Mouse (Mus musculus) intestine, embryonic 16.5 days (tissue): ENCODE measurements around the gene Hddc3. TPM values are rescaled to one million over a fixed set of nuclear protein-coding genes. Genes with fewer than 3 reads are reported as not detected.

ENCODE experiments used
- ATAC-seq: fragments of 200-750 bp; cut with Nextera tagmentation; 2 replicates; pipeline ENCODE4 v1.8.0; 2017; ENCODE audit warnings: moderate TSS enrichment, moderate library complexity
- H3K27ac ChIP-seq: fragments of 300-500 bp; sonication (generic); 2 replicates; pipeline ENCODE4 v1.5.1; 2014; ENCODE audit warnings: mild to moderate bottlenecking, low read length
- H3K27me3 ChIP-seq: fragments of 300-500 bp; sonication (generic); replicated peaks from 2 replicates; pipeline ENCODE4 v1.6.1; 2014; ENCODE audit warnings: low read length, control low read depth, mixed read lengths; ENCODE audit not compliant: control insufficient read depth, insufficient read depth
- H3K36me3 ChIP-seq: fragments of 300-500 bp; sonication (generic); 2 replicates; pipeline ENCODE4 v1.6.1; 2014; ENCODE audit warnings: low read length, control low read depth; ENCODE audit not compliant: control insufficient read depth, insufficient read depth
- H3K4me1 ChIP-seq: fragments of 300-500 bp; sonication (generic); 2 replicates; pipeline ENCODE4 v1.6.1; 2014; ENCODE audit warnings: low read length, control low read depth, mixed read lengths; ENCODE audit not compliant: control insufficient read depth, insufficient read depth
- H3K4me2 ChIP-seq: fragments of 300-500 bp; sonication (generic); 2 replicates; pipeline ENCODE4 v1.6.1; 2014; ENCODE audit warnings: low read depth, low read length, control low read depth
- H3K4me3 ChIP-seq: fragments of 300-500 bp; sonication (generic); 2 replicates; pipeline ENCODE4 v1.5.1; 2014; ENCODE audit warnings: mild to moderate bottlenecking, low read length
- H3K9ac ChIP-seq: fragments of 300-500 bp; sonication (generic); 2 replicates; pipeline ENCODE4 v1.6.1; 2014; ENCODE audit warnings: low read depth, low read length
- H3K9me3 ChIP-seq: fragments of 300-500 bp; sonication (generic); 2 replicates; pipeline ENCODE4 v1.6.1; 2016; ENCODE audit warnings: low read length, control low read depth; ENCODE audit not compliant: control insufficient read depth
- WGBS: fragments of 180-500 bp; shearing (Covaris S2); extraction: QIAGEN DNeasy Blood & Tissue Kit; methylation state at CpG from one replicate; pipeline ENCODE4 v1.1.7; 2014; 5-methylcytosine and 5-hydroxymethylcytosine counted together
- polyA plus RNA-seq: library from polyadenylated mRNA; unstranded; fragments of >200 nt; fragmentation: Nextera tagmentation; extraction: Ambion mirVana; gene quantifications from 2 replicates; pipeline ENCODE4 v1.2.1, GENCODE M21; 2015

Hddc3 gene
- polyA plus RNA-seq, 1 experiment from 2014 or later, result 18.7 TPM

DNA sequence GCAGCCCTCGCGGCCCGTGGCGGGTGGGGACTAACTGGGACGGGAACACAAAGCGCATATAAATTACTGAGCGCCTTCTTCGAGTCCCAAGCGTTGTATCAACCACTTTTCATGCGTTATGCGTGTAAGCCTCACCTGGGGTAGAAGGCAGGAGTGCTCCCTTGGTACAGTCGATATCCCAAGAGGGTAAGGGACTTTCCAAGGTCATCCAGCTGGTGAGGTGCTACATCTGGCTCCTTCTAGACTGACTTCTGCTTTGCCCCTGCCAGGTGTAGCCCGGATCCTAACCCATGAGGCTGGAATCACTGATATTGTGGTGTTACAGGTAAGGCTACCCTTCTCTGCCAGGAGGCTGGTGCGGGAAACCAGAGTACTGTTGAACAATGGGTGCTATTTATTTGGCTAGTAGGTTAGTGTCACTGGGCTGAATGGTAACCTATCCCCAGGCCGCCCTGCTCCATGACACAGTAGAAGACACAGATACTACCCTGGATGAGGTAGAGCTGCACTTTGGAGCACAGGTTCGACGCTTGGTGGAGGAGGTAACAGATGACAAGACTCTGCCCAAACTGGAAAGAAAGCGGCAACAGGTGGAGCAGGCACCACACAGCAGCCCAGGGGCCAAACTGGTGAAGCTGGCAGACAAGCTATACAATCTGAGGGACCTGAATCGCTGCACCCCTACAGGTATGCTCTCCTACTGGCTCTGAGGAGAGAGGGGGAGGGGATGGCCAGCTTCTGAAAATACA, 540 bp downstream of the Hddc3 start:
- H3K4me2 ChIP-seq, result peak overlapping the region; percentile 88
- H3K9me3 ChIP-seq, result no peaks in the 10 kb centered on the region
- WGBS, result 25% methylated on average over 19 of the region's 19 CpGs
- peak overlapping the region; percentile 45; the same call in 1 of the 2 replicates for H3K27ac ChIP-seq
- H3K4me1 ChIP-seq, result peaks cover 21% of the 10 kb centered on the region
- ATAC-seq, result peak; percentile 4; the same call in 1 of the 2 replicates
- peak overlapping the region; percentile 89 for H3K9ac ChIP-seq
- 0 out of 2 replicates have a peak, but pooled peaks cover 2% of the 10 kb centered on the region for H3K36me3 ChIP-seq
- peak overlapping the region; percentile 65 for H3K4me3 ChIP-seq
- H3K27me3 ChIP-seq, result no peaks in the 10 kb centered on the region

DNA sequence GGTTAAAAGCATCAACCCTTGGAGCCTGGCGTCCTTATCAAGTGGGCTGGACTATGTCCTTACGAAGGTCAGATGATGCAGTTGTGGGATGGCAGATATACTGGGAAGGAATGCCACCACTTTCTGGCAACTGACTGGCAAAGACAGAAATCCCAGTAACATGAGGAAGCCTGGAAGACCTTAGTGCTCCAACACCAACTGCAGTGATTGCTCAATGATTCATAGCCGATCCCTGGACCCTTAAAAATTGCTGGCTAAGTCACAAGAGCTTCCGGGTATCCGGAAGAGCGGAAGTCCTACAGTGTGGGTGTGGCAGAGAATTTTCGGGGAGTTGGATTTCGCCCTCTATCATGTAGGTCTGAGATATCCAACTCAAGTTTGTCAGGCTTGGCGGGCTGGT, 3.3 kb downstream of the Hddc3 start:
- no peak overlapping the region for H3K4me2 ChIP-seq
- H3K9ac ChIP-seq, result no peak overlapping the region
- H3K27ac ChIP-seq, result no peak overlapping the region
- H3K36me3 ChIP-seq, result 0 out of 2 replicates have a peak, but pooled peaks cover 2% of the 10 kb centered on the region
- 95% methylated on average over 9 of the region's 9 CpGs for WGBS
- H3K4me1 ChIP-seq, result peaks cover 14% of the 10 kb centered on the region; the same call in 1 of the 2 replicates
- H3K27me3 ChIP-seq, result no peaks in the 10 kb centered on the region
- ATAC-seq, result no peak
- no peak overlapping the region for H3K4me3 ChIP-seq
- H3K9me3 ChIP-seq, result no peaks in the 10 kb centered on the region

DNA sequence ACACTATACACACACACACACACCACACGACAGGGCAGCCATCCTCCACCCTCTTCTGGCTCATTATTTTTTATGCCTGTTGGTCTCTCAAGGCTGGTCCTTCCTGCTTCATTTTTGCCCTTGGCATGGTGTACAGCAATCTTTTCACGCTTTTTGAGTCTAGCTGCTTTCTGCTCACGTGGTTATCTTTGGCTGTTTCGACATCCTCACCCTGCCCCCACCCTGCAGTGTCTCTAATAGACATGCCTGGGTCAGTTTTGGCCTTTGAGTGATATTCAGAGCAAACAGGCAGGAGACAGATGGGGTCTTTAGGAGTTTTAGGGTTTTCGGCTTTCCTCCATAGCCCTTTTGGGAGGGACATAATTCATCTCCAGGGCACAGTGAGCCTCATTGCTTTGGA, 3.9 kb downstream of the Hddc3 start:
- H3K4me2 ChIP-seq, result no peak overlapping the region
- no peaks in the 10 kb centered on the region for H3K27me3 ChIP-seq
- H3K9me3 ChIP-seq, result no peaks in the 10 kb centered on the region
- H3K4me3 ChIP-seq, result no peak overlapping the region
- H3K27ac ChIP-seq, result peak overlapping the region; percentile 68; the same call in 1 of the 2 replicates
- WGBS, result 80% methylated on average over 5 of the region's 5 CpGs
- ATAC-seq, result no peak
- H3K36me3 ChIP-seq, result 0 out of 2 replicates have a peak, but pooled peaks cover 2% of the 10 kb centered on the region
- no peak overlapping the region for H3K9ac ChIP-seq
- peaks cover 13% of the 10 kb centered on the region; the same call in 1 of the 2 replicates for H3K4me1 ChIP-seq

DNA sequence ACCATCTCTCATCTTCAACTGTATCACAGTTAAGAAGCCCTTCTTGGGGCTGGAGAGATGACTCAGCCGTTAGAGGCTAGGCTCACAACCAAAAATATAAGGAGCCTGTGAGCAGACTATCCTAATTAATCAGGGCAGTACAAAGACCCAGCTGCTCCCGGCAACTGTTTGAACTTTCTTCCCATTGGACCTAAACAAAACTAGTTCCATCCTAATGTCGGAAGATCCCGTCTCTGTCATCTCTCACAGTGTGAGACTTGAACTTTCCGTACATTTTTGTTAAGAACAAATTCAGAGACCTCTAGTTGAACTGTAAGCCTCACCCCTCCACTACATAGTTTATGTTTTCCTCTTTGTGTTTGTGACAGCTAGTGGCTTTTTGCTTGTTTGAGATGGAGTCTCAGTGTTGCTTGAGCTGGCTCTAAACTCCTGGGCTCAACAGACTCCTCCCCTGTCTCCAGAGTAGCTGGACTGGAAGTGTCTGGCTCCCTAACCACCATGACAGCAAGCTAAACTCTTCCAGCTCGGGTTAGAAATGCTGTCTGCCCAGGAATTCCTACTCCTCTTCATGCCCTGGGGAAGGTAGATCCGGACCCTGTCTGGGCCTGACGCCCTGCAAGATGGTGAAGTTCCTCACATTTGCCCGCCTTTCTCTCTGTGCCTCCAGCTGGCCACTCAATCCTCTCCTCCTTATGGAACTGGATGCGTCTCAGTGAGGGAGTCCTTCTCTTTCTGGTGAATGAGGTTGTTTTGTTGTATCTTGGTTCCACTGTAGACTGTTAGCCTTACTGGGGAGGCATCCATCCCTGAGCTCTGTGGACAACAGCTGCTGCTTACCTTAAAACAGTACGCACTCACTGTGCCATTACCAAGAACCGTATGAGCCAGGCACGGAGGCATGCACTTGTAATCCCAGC, 5.0 kb downstream of the Hddc3 start:
- H3K9me3 ChIP-seq, result no peaks in the 10 kb centered on the region
- H3K27me3 ChIP-seq, result no peaks in the 10 kb centered on the region
- peak; percentile 58 for ATAC-seq
- H3K9ac ChIP-seq, result no peak overlapping the region
- WGBS, result 49% methylated on average over 13 of the region's 13 CpGs
- H3K27ac ChIP-seq, result peak overlapping the region; percentile 68
- H3K4me1 ChIP-seq, result peaks cover 9% of the 10 kb centered on the region; the same call in 1 of the 2 replicates
- 0 out of 2 replicates have a peak, but pooled peaks cover 2% of the 10 kb centered on the region for H3K36me3 ChIP-seq
- H3K4me2 ChIP-seq, result no peak overlapping the region
- no peak overlapping the region for H3K4me3 ChIP-seq

DNA sequence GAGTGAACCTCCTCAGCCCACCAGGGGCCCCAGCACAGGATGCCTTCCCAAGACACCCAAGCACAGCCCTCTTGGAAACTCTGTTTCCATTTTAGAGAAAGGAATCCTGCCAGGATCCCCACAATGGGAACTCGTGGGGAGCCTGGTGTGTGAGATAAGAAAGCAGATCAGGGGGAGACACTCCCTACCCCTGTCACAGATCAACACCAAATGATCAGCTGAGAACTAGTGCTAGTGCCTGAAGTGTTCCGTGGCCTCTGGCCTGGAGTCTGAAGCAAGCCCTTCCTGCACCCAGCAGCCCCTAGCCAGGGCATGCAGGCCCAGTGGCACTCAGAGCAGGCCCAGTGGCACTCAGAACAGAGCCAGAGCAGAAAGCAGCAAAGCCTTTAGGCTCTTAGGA, 7.9 kb downstream of the Hddc3 start:
- H3K4me1 ChIP-seq, result peaks cover 3% of the 10 kb centered on the region; the same call in 1 of the 2 replicates

DNA sequence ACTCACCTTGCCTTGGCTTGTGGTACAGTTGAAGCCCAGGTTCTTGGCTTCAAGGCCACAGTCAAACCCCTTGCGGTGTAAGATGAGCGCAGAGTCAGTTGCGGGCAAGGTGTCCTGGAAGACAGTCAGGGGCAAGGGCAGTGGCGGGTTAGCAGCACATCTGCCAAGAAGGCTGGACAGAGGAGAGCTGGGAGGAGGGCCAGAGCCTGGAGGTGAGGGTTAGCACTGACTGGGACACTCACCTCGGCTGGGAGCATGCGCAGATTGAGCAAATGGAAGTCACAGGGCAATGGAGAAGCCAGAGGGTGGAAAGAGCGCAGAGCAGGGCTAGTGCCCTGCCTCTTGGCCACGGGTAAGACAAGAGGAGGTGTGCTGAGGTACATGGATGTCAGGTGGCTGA, 10.0 kb downstream of the Hddc3 start:
- Histone ChIP-seq H3K9me3 (no peaks in the 10 kb centered on the region), H3K27me3 (no peaks in the 10 kb centered on the region), H3K4me2 (no peak overlapping the region), H3K4me1 (peaks cover 3% of the 10 kb centered on the region; the same call in 1 of the 2 replicates), H3K27ac (no peak overlapping the region), H3K4me3 (no peak overlapping the region), H3K36me3 (0 out of 2 replicates have a peak, but pooled peaks cover 4% of the 10 kb centered on the region), H3K9ac (no peak overlapping the region)
- ATAC-seq, result no peak
- WGBS, result 93% methylated on average over 8 of the region's 8 CpGs

More for the DNA sequence above, 7.9 kb downstream of the Hddc3 start:
- no peak overlapping the region for H3K9ac ChIP-seq
- H3K4me3 ChIP-seq, result no peak overlapping the region
- H3K36me3 ChIP-seq, result 0 out of 2 replicates have a peak, but pooled peaks cover 3% of the 10 kb centered on the region
- H3K9me3 ChIP-seq, result no peaks in the 10 kb centered on the region
- no peak for ATAC-seq
- WGBS, result 78% methylated on average over 2 of the region's 2 CpGs
- no peaks in the 10 kb centered on the region for H3K27me3 ChIP-seq
- H3K27ac ChIP-seq, result no peak overlapping the region
- no peak overlapping the region for H3K4me2 ChIP-seq

DNA sequence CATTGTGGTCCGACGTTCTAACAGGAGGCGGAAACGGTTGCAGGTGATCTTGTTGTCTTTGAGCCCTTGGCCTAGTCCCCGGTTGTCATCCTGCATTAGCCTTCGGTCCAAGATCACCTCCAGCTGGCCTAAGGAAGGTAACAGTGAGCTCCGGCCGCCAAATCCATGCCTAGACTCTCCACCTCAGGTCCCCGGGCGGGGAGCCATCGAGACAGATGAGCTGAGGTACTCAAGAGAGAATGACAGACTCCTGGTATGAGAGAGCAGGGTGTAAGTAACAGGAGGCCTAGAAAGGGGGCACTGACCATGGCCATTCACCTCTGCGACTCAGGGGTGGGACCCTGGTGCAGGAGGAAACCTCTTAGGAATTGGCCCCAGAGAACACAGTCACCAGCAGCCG, 13.4 kb downstream of the Hddc3 start:
- no peak for ATAC-seq
- 88% methylated on average over 13 of the region's 13 CpGs for WGBS
- Histone ChIP-seq H3K9me3 (no peaks in the 10 kb centered on the region), H3K4me3 (no peak overlapping the region), H3K27me3 (no peaks in the 10 kb centered on the region), H3K9ac (no peak overlapping the region), H3K4me1 (no peaks in the 10 kb centered on the region), H3K4me2 (no peak overlapping the region), H3K27ac (no peak overlapping the region), H3K36me3 (peaks cover 10% of the 10 kb centered on the region; the same call in 1 of the 2 replicates)

DNA sequence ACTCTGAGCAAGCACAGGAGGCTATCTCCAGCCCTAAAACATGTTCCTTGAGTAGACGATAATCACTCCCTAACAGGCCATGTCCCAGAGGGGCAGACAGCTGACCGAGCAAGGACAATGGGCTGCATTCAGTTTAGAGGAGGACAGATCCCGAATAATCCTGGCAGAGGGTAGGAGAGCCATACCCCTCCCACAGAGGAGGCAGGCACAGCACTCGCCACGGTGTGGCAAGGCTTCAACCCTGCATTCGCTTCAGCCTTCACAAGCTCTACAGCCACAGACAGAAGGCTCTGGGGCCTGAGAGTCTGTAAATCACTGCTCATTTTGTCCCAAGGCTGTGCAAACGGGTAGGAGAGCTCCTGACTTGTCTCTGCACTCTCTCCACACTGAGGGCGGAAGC, 14.3 kb downstream of the Hddc3 start:
- Histone ChIP-seq H3K9me3 (no peaks in the 10 kb centered on the region), H3K27ac (no peak overlapping the region), H3K27me3 (no peaks in the 10 kb centered on the region), H3K9ac (no peak overlapping the region), H3K4me2 (no peak overlapping the region), H3K4me1 (no peaks in the 10 kb centered on the region), H3K36me3 (peaks cover 10% of the 10 kb centered on the region; the same call in 1 of the 2 replicates), H3K4me3 (no peak overlapping the region)
- WGBS, result 67% methylated on average over 8 of the region's 8 CpGs
- no peak for ATAC-seq

DNA sequence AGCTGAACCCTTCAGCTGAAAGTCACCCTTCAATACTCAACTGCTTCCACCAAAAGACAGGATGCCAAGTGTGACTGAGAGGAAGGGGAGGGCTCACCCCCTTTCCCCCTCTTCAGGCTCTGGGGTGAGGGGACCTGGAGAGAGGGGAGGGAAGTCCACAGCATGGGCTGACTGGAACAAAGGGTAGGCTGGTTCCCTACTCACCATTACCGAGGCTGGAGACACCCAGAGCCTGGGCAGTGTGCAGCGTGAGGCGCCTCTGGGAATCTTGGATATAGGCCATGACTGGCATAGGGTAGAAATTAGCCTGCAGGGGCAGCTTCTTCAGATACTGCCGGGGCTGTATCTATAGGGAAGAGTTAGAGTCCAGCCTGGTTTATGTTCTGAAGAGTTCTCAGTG, 15.1 kb downstream of the Hddc3 start:
- no peaks in the 10 kb centered on the region for H3K27me3 ChIP-seq
- H3K9me3 ChIP-seq, result no peaks in the 10 kb centered on the region
- peaks cover 12% of the 10 kb centered on the region for H3K36me3 ChIP-seq
- WGBS, result 75% methylated on average over 4 of the region's 4 CpGs
- no peak overlapping the region for H3K9ac ChIP-seq
- no peak overlapping the region for H3K27ac ChIP-seq
- H3K4me2 ChIP-seq, result no peak overlapping the region
- H3K4me1 ChIP-seq, result no peaks in the 10 kb centered on the region
- no peak overlapping the region for H3K4me3 ChIP-seq
- no peak for ATAC-seq
